Mouse (Mus musculus): Measurements from ENCODE around the gene Cdc34b. TPM values are rescaled to one million over a fixed set of nuclear protein-coding genes. Genes with fewer than 3 reads are reported as not detected.

The Cdc34b gene
- total RNA-seq, 1 experiment from 2014 or later = not detected

GRCm38 (mm10) chr11:94728545-94728944 is 13.0 kb upstream of the Cdc34b start:
- ATAC-seq (replicated peaks in 1 of 2; ENCODE audit: insufficient read depth in 1 of 2, low FRiP score in 2 of 2, low TSS enrichment in 1 of 2, low read depth in 1 of 2, poor library complexity in 2 of 2, severe bottlenecking in 2 of 2) = no peak

GRCm38 (mm10) chr11:94729565-94729964 is 12.0 kb upstream of the Cdc34b start:
- no peak for ATAC-seq (replicated peaks in 1 of 2; ENCODE audit: insufficient read depth in 1 of 2, low FRiP score in 2 of 2, low TSS enrichment in 1 of 2, low read depth in 1 of 2, poor library complexity in 2 of 2, severe bottlenecking in 2 of 2)

- peak; percentile 46 to 69; a peak in 2 of 4 replicates for ATAC-seq (replicated peaks in 1 of 2; ENCODE audit: insufficient read depth in 1 of 2, low FRiP score in 2 of 2, low TSS enrichment in 1 of 2, low read depth in 1 of 2, poor library complexity in 2 of 2, severe bottlenecking in 2 of 2)
These were observed 11.3 kb upstream of the Cdc34b start for GRCm38 (mm10) chr11:94730261-94730660.

GRCm38 (mm10) chr11:94731229-94731628 is 10.4 kb upstream of the Cdc34b start:
- ATAC-seq (replicated peaks in 1 of 2; ENCODE audit: insufficient read depth in 1 of 2, low FRiP score in 2 of 2, low TSS enrichment in 1 of 2, low read depth in 1 of 2, poor library complexity in 2 of 2, severe bottlenecking in 2 of 2) = no peak

- no peak for ATAC-seq (replicated peaks in 1 of 2; ENCODE audit: insufficient read depth in 1 of 2, low FRiP score in 2 of 2, low TSS enrichment in 1 of 2, low read depth in 1 of 2, poor library complexity in 2 of 2, severe bottlenecking in 2 of 2)
These were observed 8.8 kb upstream of the Cdc34b start for GRCm38 (mm10) chr11:94732773-94733172.

- ATAC-seq (replicated peaks in 1 of 2; ENCODE audit: insufficient read depth in 1 of 2, low FRiP score in 2 of 2, low TSS enrichment in 1 of 2, low read depth in 1 of 2, poor library complexity in 2 of 2, severe bottlenecking in 2 of 2) = no peak
These were observed 5.8 kb upstream of the Cdc34b start for GRCm38 (mm10) chr11:94735746-94736145.

GRCm38 (mm10) chr11:94752946-94753713 is 11.5 kb downstream of the Cdc34b start:
- peak; percentile 64 to 69 for ATAC-seq (replicated peaks in 1 of 2; ENCODE audit: insufficient read depth in 1 of 2, low FRiP score in 2 of 2, low TSS enrichment in 1 of 2, low read depth in 1 of 2, poor library complexity in 2 of 2, severe bottlenecking in 2 of 2)

- no peak for ATAC-seq (replicated peaks in 1 of 2; ENCODE audit: insufficient read depth in 1 of 2, low FRiP score in 2 of 2, low TSS enrichment in 1 of 2, low read depth in 1 of 2, poor library complexity in 2 of 2, severe bottlenecking in 2 of 2)
These were observed 18.3 kb downstream of the Cdc34b start for GRCm38 (mm10) chr11:94759916-94760315.

- no peak for ATAC-seq (replicated peaks in 1 of 2; ENCODE audit: insufficient read depth in 1 of 2, low FRiP score in 2 of 2, low TSS enrichment in 1 of 2, low read depth in 1 of 2, poor library complexity in 2 of 2, severe bottlenecking in 2 of 2)
These were observed 18.8 kb downstream of the Cdc34b start for GRCm38 (mm10) chr11:94760364-94760763.

- 0 out of 4 replicates have a peak, but pooled peaks of 1 of the 2 experiments have one; percentile 32 for ATAC-seq (replicated peaks in 1 of 2; ENCODE audit: insufficient read depth in 1 of 2, low FRiP score in 2 of 2, low TSS enrichment in 1 of 2, low read depth in 1 of 2, poor library complexity in 2 of 2, severe bottlenecking in 2 of 2)
These were observed 19.2 kb downstream of the Cdc34b start for GRCm38 (mm10) chr11:94760799-94761198.

GRCm38 (mm10) chr11:94762281-94762680 is 20.7 kb downstream of the Cdc34b start:
- ATAC-seq (replicated peaks in 1 of 2; ENCODE audit: insufficient read depth in 1 of 2, low FRiP score in 2 of 2, low TSS enrichment in 1 of 2, low read depth in 1 of 2, poor library complexity in 2 of 2, severe bottlenecking in 2 of 2) = no peak

GRCm38 (mm10) chr11:94762775-94763174 is 21.2 kb downstream of the Cdc34b start:
- no peak for ATAC-seq (replicated peaks in 1 of 2; ENCODE audit: insufficient read depth in 1 of 2, low FRiP score in 2 of 2, low TSS enrichment in 1 of 2, low read depth in 1 of 2, poor library complexity in 2 of 2, severe bottlenecking in 2 of 2)

GRCm38 (mm10) chr11:94767241-94767640 is 25.7 kb downstream of the Cdc34b start:
- no peak for ATAC-seq (replicated peaks in 1 of 2; ENCODE audit: insufficient read depth in 1 of 2, low FRiP score in 2 of 2, low TSS enrichment in 1 of 2, low read depth in 1 of 2, poor library complexity in 2 of 2, severe bottlenecking in 2 of 2)

- ATAC-seq (replicated peaks in 1 of 2; ENCODE audit: insufficient read depth in 1 of 2, low FRiP score in 2 of 2, low TSS enrichment in 1 of 2, low read depth in 1 of 2, poor library complexity in 2 of 2, severe bottlenecking in 2 of 2) = no peak
These were observed 30.9 kb downstream of the Cdc34b start for GRCm38 (mm10) chr11:94772363-94773055.

- ATAC-seq (replicated peaks in 1 of 2; ENCODE audit: insufficient read depth in 1 of 2, low FRiP score in 2 of 2, low TSS enrichment in 1 of 2, low read depth in 1 of 2, poor library complexity in 2 of 2, severe bottlenecking in 2 of 2) = no peak
These were observed 32.3 kb downstream of the Cdc34b start for GRCm38 (mm10) chr11:94773851-94774250.

GRCm38 (mm10) chr11:94774887-94775497 is 33.4 kb downstream of the Cdc34b start:
- ATAC-seq (replicated peaks in 1 of 2; ENCODE audit: insufficient read depth in 1 of 2, low FRiP score in 2 of 2, low TSS enrichment in 1 of 2, low read depth in 1 of 2, poor library complexity in 2 of 2, severe bottlenecking in 2 of 2) = no peak

- ATAC-seq (replicated peaks in 1 of 2; ENCODE audit: insufficient read depth in 1 of 2, low FRiP score in 2 of 2, low TSS enrichment in 1 of 2, low read depth in 1 of 2, poor library complexity in 2 of 2, severe bottlenecking in 2 of 2) = no peak
These were observed 41.0 kb downstream of the Cdc34b start, which contains the start of gene Tmem92 for GRCm38 (mm10) chr11:94782603-94783002. TSS of gene Tmem92 (minus strand) at chr11:94782703.

GRCm38 (mm10) chr11:94785247-94785646 is 43.7 kb downstream of the Cdc34b start:
- ATAC-seq (replicated peaks in 1 of 2; ENCODE audit: insufficient read depth in 1 of 2, low FRiP score in 2 of 2, low TSS enrichment in 1 of 2, low read depth in 1 of 2, poor library complexity in 2 of 2, severe bottlenecking in 2 of 2) = peak; percentile 53 to 77; a peak in 2 of 4 replicates

Measured in hematopoietic stem cell, adult 5-6 weeks (primary cell).